ENCODE assay signal across 8 mouse cellular contexts in genomic region chr13:21980981-21981802, GRCm38 (mm10). TPM values are rescaled to one million over a fixed set of nuclear protein-coding genes. Genes with fewer than 3 reads are reported as not detected.
DNase-seq lines count a peak whose midpoint lies in the region; ATAC-seq and TF ChIP-seq lines count a peak whose summit lies in the region.

Gene Pom121l2, plus strand, starts transcription at chr13:21981194.

- peaks cover 22% of the 10 kb centered on the region; the same call in 1 of the 2 replicates for H3K27me3 ChIP-seq in forebrain, postnatal 0 days (ENCODE audit: insufficient read depth, low read length)
- peaks cover 90% of the 10 kb centered on the region for H3K27me3 ChIP-seq in hindbrain, embryonic 10.5 days (ENCODE audit: insufficient read depth, poor library complexity, severe bottlenecking)
- H3K27me3 ChIP-seq in liver, embryonic 12.5 days (replicated peaks), result peaks cover 77% of the 10 kb centered on the region

- H3K36me3 ChIP-seq in forebrain, postnatal 0 days (ENCODE audit: insufficient read depth), result no peaks in the 10 kb centered on the region
- H3K36me3 ChIP-seq in hindbrain, embryonic 10.5 days, result no peaks in the 10 kb centered on the region
- no peaks in the 10 kb centered on the region for H3K36me3 ChIP-seq in liver, embryonic 12.5 days

- H3K4me3 ChIP-seq in forebrain, postnatal 0 days (ENCODE audit: low read depth, low read length), result peak within 1 kb of the TSS; percentile 58
- peak within 1 kb of the TSS; percentile 57 for H3K4me3 ChIP-seq in hindbrain, embryonic 10.5 days
- H3K4me3 ChIP-seq in liver, embryonic 12.5 days, result peak within 1 kb of the TSS; percentile 52

- H3K27ac ChIP-seq in forebrain, postnatal 0 days (ENCODE audit: low read depth, low read length), result no peak within 1 kb of the TSS
- H3K27ac ChIP-seq in hindbrain, embryonic 10.5 days, result peak within 1 kb of the TSS; percentile 73
- H3K27ac ChIP-seq in liver, embryonic 12.5 days, result no peak within 1 kb of the TSS

- peak within 1 kb of the TSS; percentile 58 for H3K9ac ChIP-seq in forebrain, postnatal 0 days
- H3K9ac ChIP-seq in liver, embryonic 12.5 days, result peak within 1 kb of the TSS; percentile 60; the same call in 1 of the 2 replicates

- ATAC-seq in forebrain, postnatal 0 days, result peak; percentile 75
- no peak for ATAC-seq in liver, embryonic 12.5 days

- H3K9me3 ChIP-seq in forebrain, postnatal 0 days (ENCODE audit: low read length), result no peaks in the 10 kb centered on the region
- no peaks in the 10 kb centered on the region for H3K9me3 ChIP-seq in hindbrain, embryonic 10.5 days
- H3K9me3 ChIP-seq in liver, embryonic 12.5 days (replicated peaks), result no peaks in the 10 kb centered on the region

- H3K4me2 ChIP-seq in forebrain, postnatal 0 days (ENCODE audit: low read depth), result peak within 1 kb of the TSS; percentile 99
- peak within 1 kb of the TSS; percentile 70 for H3K4me2 ChIP-seq in liver, embryonic 12.5 days

- 2% methylated on average over 58 of the region's 58 CpGs for WGBS in forebrain, postnatal 0 days
- under 1% methylated on average over 58 of the region's 58 CpGs for WGBS in hindbrain, embryonic 10.5 days
- 1% methylated on average over 58 of the region's 58 CpGs for WGBS in liver, embryonic 12.5 days (ENCODE audit: insufficient replicate concordance)

- peak; percentile 58 for DNase-seq in ovary, postnatal 36 days (ENCODE audit: low spot score)
- DNase-seq in ovary, adult 18-20 months (ENCODE audit: low spot score), result no peak
- peak; percentile 25 to 61 for DNase-seq in cerebellum, adult 18-20 months
- peak; percentile 57 for DNase-seq in forebrain, postnatal 0 days
- DNase-seq in hindbrain, embryonic 10.5 days (ENCODE audit: low spot score), result peak; percentile 63
- DNase-seq in naive thymus-derived CD4-positive, alpha-beta T cell, adult 2 months (ENCODE audit: low read depth), result peak; percentile 40
- no peak for DNase-seq in c-Kit-positive CD71-positive TER-119-positive erythroid progenitor cells, embryonic 14.5 days (ENCODE audit: low spot score)

- no peak for TF ChIP-seq CTCF in forebrain, postnatal 0 days (IDR thresholded peaks at IDR 0.05; ENCODE audit: low read depth)

- H3K4me1 ChIP-seq in forebrain, postnatal 0 days (ENCODE audit: insufficient read depth), result 0 out of 2 replicates have a peak, but pooled peaks cover 4% of the 10 kb centered on the region
- peaks cover 20% of the 10 kb centered on the region for H3K4me1 ChIP-seq in hindbrain, embryonic 10.5 days (replicated peaks)
- peaks cover 10% of the 10 kb centered on the region; the same call in 1 of the 2 replicates for H3K4me1 ChIP-seq in liver, embryonic 12.5 days

RNA-seq across cellular contexts. Expression of gene Pom121l2, which starts in this region (rescaled TPM):
- total RNA-seq in forebrain, postnatal 0 days (2014; rRNA removed), result 0.38 TPM in 1 of 2 replicates, not detected in the other
- polyA plus RNA-seq in forebrain, postnatal 0 days (2015; fragmentation: Nextera tagmentation; extraction: Ambion mirVana), result not detected in 2 replicates
- 0.07 TPM in 1 of 2 replicates, not detected in the other for polyA plus RNA-seq in hindbrain, embryonic 10.5 days (2016; fragmentation: Nextera tagmentation; extraction: Ambion mirVana)
- not detected in 2 replicates for polyA plus RNA-seq in liver, embryonic 12.5 days (2016; fragmentation: Nextera tagmentation; extraction: Ambion mirVana)

Comparison
In these comparisons a context has a peak if more than half of its experiments do, and no peak if none do; other contexts are left out.
1. DNase-seq: peak in ovary, postnatal 36 days (single experiment), cerebellum, adult 18-20 months (2 of 2) and naive thymus-derived CD4-positive, alpha-beta T cell, adult 2 months (single experiment); none in ovary, adult 18-20 months (single experiment) and c-Kit-positive CD71-positive TER-119-positive erythroid progenitor cells, embryonic 14.5 days (single experiment).
2. Peak in DNase-seq, ATAC-seq, H3K4me3 ChIP-seq, H3K9ac ChIP-seq and H3K4me2 ChIP-seq in forebrain, postnatal 0 days; RNA of the gene not detected or under 1 TPM.
3. Peak in DNase-seq, H3K4me3 ChIP-seq and H3K27ac ChIP-seq in hindbrain, embryonic 10.5 days; RNA of the gene not detected or under 1 TPM.
4. Peak in every context shown above with its lines, with median percentiles within 50 percentile points of each other: H3K4me3 ChIP-seq.